Mouse (Mus musculus) CH12.LX (cell line): ENCODE measurements around the gene Prkce. TPM values are rescaled to one million over a fixed set of nuclear protein-coding genes. Genes with fewer than 3 reads are reported as not detected.

Experiments
- DNase-seq: peaks from one replicate; pipeline ENCODE4 v3.0.0-alpha.2; 2013; ENCODE audit errors: extremely low read depth
- H3K27ac ChIP-seq: 2 replicates; pipeline ENCODE4 v1.5.1; 2012; ENCODE audit warnings: low read depth, mild to moderate bottlenecking, control low read depth, moderate library complexity; ENCODE audit not compliant: insufficient read depth
- H3K27me3 ChIP-seq: replicated peaks from 2 replicates; pipeline ENCODE3; 2012; ENCODE audit warnings: inconsistent platforms
- H3K36me3 ChIP-seq, 2 experiments: replicated peaks in 1 of 2; 2 replicates each; pipeline versions ENCODE3 to v1.6.1; 2012; ENCODE audit warnings: inconsistent platforms in 1 of 2, low read length in 1 of 2, mild to moderate bottlenecking in 1 of 2, mixed read lengths in 1 of 2, moderate library complexity in 1 of 2; ENCODE audit not compliant: control insufficient read depth in 1 of 2, insufficient read depth in 1 of 2
- H3K4me1 ChIP-seq, 2 experiments: 2 replicates each; pipeline ENCODE4 v1.6.1; 2012; ENCODE audit warnings: inconsistent platforms in 1 of 2, moderate library complexity in 1 of 2; ENCODE audit not compliant: insufficient read depth in 2 of 2, control insufficient read depth in 1 of 2
- H3K4me2 ChIP-seq: 2 replicates; pipeline ENCODE4 v1.6.1; 2012; ENCODE audit warnings: low read depth, mild to moderate bottlenecking, control low read depth; ENCODE audit not compliant: poor library complexity, insufficient read depth, severe bottlenecking
- H3K4me3 ChIP-seq, 3 experiments: fragments of 150-350 bp in 1 of 3; sonication (generic) in 1 of 3; replicated peaks in 1 of 3; 2 replicates each; pipeline versions ENCODE3 to v1.5.1; 2011 to 2012; ENCODE audit warnings: low read depth in 2 of 3, low read length in 2 of 3, mild to moderate bottlenecking in 2 of 3, moderate library complexity in 2 of 3, control low read depth in 1 of 3, improper control_type of control experiment in 1 of 3, inconsistent platforms in 1 of 3, mixed read lengths in 1 of 3; ENCODE audit not compliant: poor library complexity in 1 of 3
- H3K79me2 ChIP-seq: replicated peaks from 2 replicates; pipeline ENCODE4 v1.6.1; 2012; ENCODE audit warnings: mild to moderate bottlenecking, moderate library complexity; ENCODE audit not compliant: control insufficient read depth, poor library complexity, insufficient read depth, severe bottlenecking; ENCODE audit errors: extremely low read depth
- H3K9ac ChIP-seq: 2 replicates; pipeline ENCODE4 v1.6.1; 2012; ENCODE audit warnings: low read depth, mild to moderate bottlenecking, control low read depth, moderate library complexity; ENCODE audit not compliant: insufficient read depth
- H3K9me3 ChIP-seq: replicated peaks from 2 replicates; pipeline ENCODE3; 2012; ENCODE audit warnings: low read length, inconsistent platforms, mixed read lengths
- CHD1 ChIP-seq: IDR thresholded peaks from 2 replicates; pipeline ENCODE4 v1.6.1; 2012; ENCODE audit warnings: low read depth, low read length, improper control_type of control experiment, inconsistent platforms
- CTCF ChIP-seq, 2 experiments: IDR thresholded peaks in 1 of 2; conservative IDR thresholded peaks in 1 of 2; 2 replicates each; pipeline ENCODE4 v1.5.1; 2011 to 2012; ENCODE audit warnings: low read depth in 2 of 2, low read length in 2 of 2, improper control_type of control experiment in 1 of 2, inconsistent platforms in 1 of 2, mild to moderate bottlenecking in 1 of 2, moderate library complexity in 1 of 2
- EP300 ChIP-seq: IDR thresholded peaks from 2 replicates; pipeline ENCODE4 v1.6.1; 2011; ENCODE audit warnings: low read length, improper control_type of control experiment
- ETS1 ChIP-seq: conservative IDR thresholded peaks from 2 replicates; pipeline ENCODE4 v1.6.1; 2012; ENCODE audit warnings: low read depth, mild to moderate bottlenecking, inconsistent platforms, low read length, improper control_type of control experiment, moderate library complexity
- GABPA ChIP-seq: IDR thresholded peaks from 2 replicates; pipeline ENCODE4 v1.6.1; 2012; ENCODE audit warnings: low read depth, low read length, improper control_type of control experiment, inconsistent platforms; ENCODE audit not compliant: insufficient replicate concordance
- JUN ChIP-seq: IDR thresholded peaks from 2 replicates; pipeline ENCODE4 v1.6.1; 2011; ENCODE audit warnings: low read depth, mild to moderate bottlenecking, low read length, improper control_type of control experiment, moderate library complexity; ENCODE audit not compliant: insufficient read depth
- KAT2A ChIP-seq: IDR thresholded peaks from 2 replicates; pipeline ENCODE4 v1.6.1; 2012; ENCODE audit warnings: low read length, improper control_type of control experiment, inconsistent platforms; ENCODE audit not compliant: insufficient replicate concordance
- MAX ChIP-seq: IDR thresholded peaks from 2 replicates; pipeline ENCODE4 v1.6.1; 2011; ENCODE audit warnings: low read length, improper control_type of control experiment
- MAZ ChIP-seq: IDR thresholded peaks from 2 replicates; pipeline ENCODE4 v1.6.1; 2012; ENCODE audit warnings: low read depth, mild to moderate bottlenecking, inconsistent platforms, low read length, improper control_type of control experiment, moderate library complexity
- MEF2A ChIP-seq: IDR thresholded peaks from 2 replicates; pipeline ENCODE4 v1.6.1; 2014; ENCODE audit warnings: low read depth, mild to moderate bottlenecking, inconsistent platforms, low read length, improper control_type of control experiment, borderline replicate concordance
- MXI1 ChIP-seq: IDR thresholded peaks from 2 replicates; pipeline ENCODE4 v1.6.1; 2011; ENCODE audit warnings: mild to moderate bottlenecking, low read depth, low read length, improper control_type of control experiment
- MYC ChIP-seq: IDR thresholded peaks from 2 replicates; pipeline ENCODE4 v1.6.1; 2011; ENCODE audit warnings: low read depth, mild to moderate bottlenecking, improper control_type of control experiment, low read length
- NRF1 ChIP-seq: IDR thresholded peaks from 2 replicates; pipeline ENCODE4 v1.6.1; 2014; ENCODE audit warnings: low read depth, mild to moderate bottlenecking, inconsistent platforms, low read length, improper control_type of control experiment, moderate library complexity
- PAX5 ChIP-seq: IDR thresholded peaks from 2 replicates; pipeline ENCODE4 v1.6.1; 2012; ENCODE audit warnings: low read length, inconsistent platforms, mixed read lengths
- POLR2A ChIP-seq: IDR thresholded peaks from 2 replicates; pipeline ENCODE4 v1.6.1; 2011; ENCODE audit warnings: low read depth, mild to moderate bottlenecking, improper control_type of control experiment, low read length
- POLR2AphosphoS2 ChIP-seq: IDR thresholded peaks from 2 replicates; pipeline ENCODE4 v1.6.1; 2011; ENCODE audit warnings: low read depth, low read length, improper control_type of control experiment
- RAD21 ChIP-seq: IDR thresholded peaks from 2 replicates; pipeline ENCODE4 v1.6.1; 2011; ENCODE audit warnings: low read depth, mild to moderate bottlenecking, low read length, improper control_type of control experiment, moderate library complexity
- RCOR1 ChIP-seq: conservative IDR thresholded peaks from 2 replicates; pipeline ENCODE4 v1.6.1; 2012; ENCODE audit warnings: low read depth, mild to moderate bottlenecking, inconsistent platforms, low read length, improper control_type of control experiment
- SIN3A ChIP-seq: IDR thresholded peaks from 2 replicates; pipeline ENCODE4 v1.6.1; 2012; ENCODE audit warnings: low read length, improper control_type of control experiment, inconsistent platforms
- SMC3 ChIP-seq: IDR thresholded peaks from 2 replicates; pipeline ENCODE4 v1.6.1; 2011; ENCODE audit warnings: low read depth, low read length, improper control_type of control experiment
- TBP ChIP-seq: conservative IDR thresholded peaks from 2 replicates; pipeline ENCODE4 v1.6.1; 2011; ENCODE audit warnings: low read depth, low read length, improper control_type of control experiment
- TCF12 ChIP-seq: IDR thresholded peaks from 2 replicates; pipeline ENCODE4 v1.6.1; 2014; ENCODE audit warnings: low read depth, mild to moderate bottlenecking, inconsistent platforms, low read length, improper control_type of control experiment
- USF1 ChIP-seq: IDR thresholded peaks from 2 replicates; pipeline ENCODE4 v1.6.1; 2014; ENCODE audit warnings: low read depth, mild to moderate bottlenecking, inconsistent platforms, low read length, improper control_type of control experiment
- ZC3H11A ChIP-seq: IDR thresholded peaks from 2 replicates; pipeline ENCODE4 v1.6.1; 2012; ENCODE audit warnings: low read depth, mild to moderate bottlenecking, inconsistent platforms, low read length, improper control_type of control experiment
- ZKSCAN1 ChIP-seq: IDR thresholded peaks from 2 replicates; pipeline ENCODE4 v1.6.1; 2012; ENCODE audit warnings: low read depth, inconsistent platforms, low read length, improper control_type of control experiment, borderline replicate concordance
- dilution Hi-C: fragments of 300-500 bp; cut with MboI; formaldehyde crosslinking; loops from 2 replicates; pipeline ENCODE4 v1.14.3; 2020; ENCODE audit warnings: low sequenced_read_pairs; ENCODE audit not compliant: extremely low pct_unique_long_range_greater_than_20kb, extremely low pct_ligation_motif_present
- in situ Hi-C: fragments of 300-500 bp; cut with MboI; formaldehyde crosslinking; loops from 3 replicates; pipeline ENCODE4 v1.14.3; 2019; ENCODE audit warnings: low sequenced_read_pairs, low pct_ligation_motif_present, low pct_unique_long_range_greater_than_20kb, mixed read lengths
- polyA plus RNA-seq: library from polyadenylated mRNA; unstranded; fragments of >175 nt; gene quantifications from 2 replicates; pipeline ENCODE4 v1.2.1, GENCODE M21; 2012; ENCODE audit warnings: low read depth; ENCODE audit not compliant: insufficient read length
- total RNA-seq, 2 experiments: library from RNA; depleted of rRNA; stranded (reverse); fragments of 300-350 nt in 1 of 2; fragments of >200 nt in 1 of 2; gene quantifications; 2 replicates each; pipeline ENCODE4 v1.2.3; 2012 to 2014

Prkce gene
- total and polyA plus RNA-seq, 3 experiments, result 4.1 to 13.2 (median 11.4) TPM

GRCm38 (mm10) chr17:86494895-86495294, 327.3 kb downstream of the Prkce start:
- Histone ChIP-seq H3K27ac (no peak overlapping the region), H3K9ac (no peak overlapping the region)
- dilution Hi-C loops, result no loop called here

GRCm38 (mm10) chr17:86496123-86496771, 328.7 kb downstream of the Prkce start:
- Histone ChIP-seq H3K9me3 (peaks cover 3% of the 10 kb centered on the region), H3K4me3 (no peak overlapping the region), H3K4me2 (no peak overlapping the region), H3K27me3 (no peaks in the 10 kb centered on the region), H3K36me3 (peaks cover 52 to 75% of the 10 kb centered on the region in 2 experiments), H3K27ac (no peak overlapping the region)
- dilution Hi-C loops, result no loop called here
- DNase-seq, result peak; percentile 50
- TF ChIP-seq CHD1, result no peak
- no peak for TF ChIP-seq RCOR1
- no peak for TF ChIP-seq ETS1
- no peak for TF ChIP-seq EP300
- no peak for TF ChIP-seq MYC
- TF ChIP-seq SIN3A, result no peak
- peak; percentile 83 for TF ChIP-seq RAD21
- no peak for TF ChIP-seq MXI1
- TF ChIP-seq KAT2A, result no peak
- no peak for TF ChIP-seq TBP
- TF ChIP-seq TCF12, result no peak
- no peak for TF ChIP-seq GABPA
- TF ChIP-seq USF1, result no peak
- TF ChIP-seq ZC3H11A, result peak; percentile 62
- no peak for TF ChIP-seq NRF1
- TF ChIP-seq JUN, result no peak
- no peak for TF ChIP-seq PAX5
- no peak for TF ChIP-seq POLR2A
- TF ChIP-seq MEF2A, result no peak
- no peak for TF ChIP-seq MAZ
- TF ChIP-seq MAX, result 0 out of 2 replicates have a peak, but pooled peaks have one; percentile 15
- peak; percentile 82 for TF ChIP-seq SMC3
- peak; percentile 41 to 81 for TF ChIP-seq CTCF (conservative IDR thresholded peaks at IDR 0.05 in 1 of 2, IDR thresholded peaks at IDR 0.05 in 1 of 2; ENCODE audit: low read depth in 2 of 2, low read length in 2 of 2)
- no peak for TF ChIP-seq ZKSCAN1
- no peak for TF ChIP-seq POLR2AphosphoS2
- TF ChIP-seq, all 38 proteins: peak for 5
- in situ Hi-C loops, result loop anchor here (25.0 kb wide), 1 partner anchor 541 kb away; the partner anchor contains the start of genes Cript and Pigf
- Histone ChIP-seq H3K4me1 (peaks cover under 1 to 18% of the 10 kb centered on the region in 2 experiments; a peak in 3 of 4 replicates), H3K9ac (no peak overlapping the region), H3K79me2 (no peaks in the 10 kb centered on the region)

More at GRCm38 (mm10) chr17:86494895-86495294, 327.3 kb downstream of the Prkce start:
- H3K9me3 ChIP-seq, result peaks cover 3% of the 10 kb centered on the region
- H3K36me3 ChIP-seq, result peaks cover 45 to 74% of the 10 kb centered on the region in 2 experiments
- no peaks in the 10 kb centered on the region for H3K79me2 ChIP-seq
- H3K4me2 ChIP-seq, result no peak overlapping the region
- in situ Hi-C loops, result loop anchor here (25.0 kb wide), 1 partner anchor 542 kb away; the partner anchor contains the start of genes Cript and Pigf
- peak; percentile 74; the same call in 1 of the 2 replicates for TF ChIP-seq MYC
- TF ChIP-seq SMC3, result 0 out of 2 replicates have a peak, but pooled peaks have one; percentile 2
- TF ChIP-seq JUN, result no peak
- TF ChIP-seq CTCF (conservative IDR thresholded peaks at IDR 0.05 in 1 of 2, IDR thresholded peaks at IDR 0.05 in 1 of 2; ENCODE audit: low read depth in 2 of 2, low read length in 2 of 2), result peak in 1 of 2 experiments; percentile 45; a peak in 2 of 4 replicates
- peak; percentile 19 for TF ChIP-seq USF1
- TF ChIP-seq, all 38 proteins: peak for 4
- Histone ChIP-seq H3K27me3 (no peaks in the 10 kb centered on the region), H3K4me3 (no peak overlapping the region), H3K4me1 (peaks cover 0 to 27% of the 10 kb centered on the region in 2 experiments; a peak in 2 of 4 replicates)
- peak; percentile 34 for DNase-seq
